Mouse (Mus musculus): ENCODE measurements at regions not wholly inside any gene's neighbourhood (a gene's known extent, or its start where the extent isn't known, plus 50 kb on each side); places are given as distances from the start of the nearest gene placed in this dataset.

- TF ChIP-seq CTCF (IDR thresholded peaks at IDR 0.05; ENCODE audit: low read depth, low read length): no peak
- TF ChIP-seq POLR2A (IDR thresholded peaks at IDR 0.05; ENCODE audit: insufficient read depth, low read length): no peak
Observed at GRCm38 (mm10) chr10:96841128-96841527, 224.3 kb downstream of the Btg1 start.
